Mouse (Mus musculus) heart, adult 2 months (tissue): ENCODE measurements at regions not wholly inside any gene's neighbourhood (a gene's known extent, or its start where the extent isn't known, plus 50 kb on each side); places are given as distances from the start of the nearest gene placed in this dataset.

ENCODE experiments used
- CTCF ChIP-seq: fragments of 200-600 bp; IDR thresholded peaks from 2 replicates; pipeline ENCODE4 v1.8.1; 2022; ENCODE audit warnings: antibody characterized with exemption, mild to moderate bottlenecking, moderate library complexity
- EP300 ChIP-seq: fragments of 200-500 bp; IDR thresholded peaks from 2 replicates; pipeline ENCODE4 v1.6.1; 2011; ENCODE audit warnings: low read depth, low read length, control low read depth; ENCODE audit not compliant: insufficient read depth
- POLR2A ChIP-seq: fragments of 200-500 bp; IDR thresholded peaks from 2 replicates; pipeline ENCODE4 v1.6.1; 2011; ENCODE audit warnings: mild to moderate bottlenecking, low read depth, low read length, control low read depth; ENCODE audit not compliant: insufficient read depth

GRCm38 (mm10) chr16:93003830-93004229 is 177.9 kb upstream of the Runx1 start:
- TF ChIP-seq EP300 (no peak), CTCF (no peak), POLR2A (no peak)
